Mouse (Mus musculus) intestine, embryonic 16.5 days (tissue): Measurements from ENCODE around the gene Aptx. TPM values are rescaled to one million over a fixed set of nuclear protein-coding genes. Genes with fewer than 3 reads are reported as not detected.
A peak's percentile ranks its signal among the peaks of the same experiment; 100 is the strongest.

Experiments used
- ATAC-seq: fragments of 200-750 bp; cut with Nextera tagmentation; 2 replicates; pipeline ENCODE4 v1.8.0; 2017; ENCODE audit warnings: moderate TSS enrichment, moderate library complexity
- H3K27ac ChIP-seq: fragments of 300-500 bp; sonication (generic); 2 replicates; pipeline ENCODE4 v1.5.1; 2014; ENCODE audit warnings: mild to moderate bottlenecking, low read length
- H3K27me3 ChIP-seq: fragments of 300-500 bp; sonication (generic); replicated peaks from 2 replicates; pipeline ENCODE4 v1.6.1; 2014; ENCODE audit warnings: low read length, control low read depth, mixed read lengths; ENCODE audit not compliant: control insufficient read depth, insufficient read depth
- H3K36me3 ChIP-seq: fragments of 300-500 bp; sonication (generic); 2 replicates; pipeline ENCODE4 v1.6.1; 2014; ENCODE audit warnings: low read length, control low read depth; ENCODE audit not compliant: control insufficient read depth, insufficient read depth
- H3K4me1 ChIP-seq: fragments of 300-500 bp; sonication (generic); 2 replicates; pipeline ENCODE4 v1.6.1; 2014; ENCODE audit warnings: low read length, control low read depth, mixed read lengths; ENCODE audit not compliant: control insufficient read depth, insufficient read depth
- H3K4me2 ChIP-seq: fragments of 300-500 bp; sonication (generic); 2 replicates; pipeline ENCODE4 v1.6.1; 2014; ENCODE audit warnings: low read depth, low read length, control low read depth
- H3K4me3 ChIP-seq: fragments of 300-500 bp; sonication (generic); 2 replicates; pipeline ENCODE4 v1.5.1; 2014; ENCODE audit warnings: mild to moderate bottlenecking, low read length
- H3K9ac ChIP-seq: fragments of 300-500 bp; sonication (generic); 2 replicates; pipeline ENCODE4 v1.6.1; 2014; ENCODE audit warnings: low read depth, low read length
- H3K9me3 ChIP-seq: fragments of 300-500 bp; sonication (generic); 2 replicates; pipeline ENCODE4 v1.6.1; 2016; ENCODE audit warnings: low read length, control low read depth; ENCODE audit not compliant: control insufficient read depth
- WGBS: fragments of 180-500 bp; shearing (Covaris S2); extraction: QIAGEN DNeasy Blood & Tissue Kit; methylation state at CpG from one replicate; pipeline ENCODE4 v1.1.7; 2014; 5-methylcytosine and 5-hydroxymethylcytosine counted together
- polyA plus RNA-seq: library from polyadenylated mRNA; unstranded; fragments of >200 nt; fragmentation: Nextera tagmentation; extraction: Ambion mirVana; gene quantifications from 2 replicates; pipeline ENCODE4 v1.2.1, GENCODE M21; 2015

Aptx gene
- polyA plus RNA-seq, 1 experiment from 2014 or later: 22.3 TPM

DNA sequence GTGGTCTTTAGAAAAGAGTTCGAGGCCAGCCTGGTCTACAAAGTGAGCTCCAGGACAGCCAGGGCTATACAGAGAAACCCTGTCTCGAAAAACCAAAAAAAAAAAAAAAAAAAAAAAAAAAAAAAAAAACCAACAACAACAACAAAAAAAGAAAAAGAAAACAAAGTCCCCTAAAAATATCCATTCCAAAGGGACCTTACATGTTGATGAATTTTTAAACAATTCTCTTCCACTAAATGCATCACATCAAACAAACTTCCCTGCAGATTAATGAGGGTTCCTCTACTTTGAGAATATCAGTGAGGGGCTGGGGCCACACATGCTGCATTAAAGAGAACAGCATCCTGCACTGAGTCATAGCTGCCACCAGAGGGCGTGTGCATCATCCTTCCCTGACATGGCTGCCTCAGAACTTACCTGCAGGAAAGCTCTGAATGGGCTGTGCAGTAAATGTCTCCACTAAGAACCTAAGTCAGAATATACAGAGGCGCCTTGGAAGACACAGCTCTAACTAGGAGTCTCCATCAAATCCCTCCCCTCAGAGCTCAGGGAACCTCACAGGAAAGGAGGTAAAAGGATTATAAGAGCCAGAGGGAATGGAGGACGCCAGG, 22.6 kb downstream of the Aptx start:
- Histone ChIP-seq H3K4me2 (no peak overlapping the region), H3K4me1 (0 out of 2 replicates have a peak, but pooled peaks cover 6% of the 10 kb centered on the region), H3K36me3 (no peaks in the 10 kb centered on the region), H3K9me3 (no peaks in the 10 kb centered on the region), H3K9ac (no peak overlapping the region), H3K27ac (no peak overlapping the region), H3K27me3 (no peaks in the 10 kb centered on the region), H3K4me3 (no peak overlapping the region)
- 48% methylated on average over 5 of the region's 5 CpGs for WGBS
- peak; percentile 52; the same call in 1 of the 2 replicates for ATAC-seq

DNA sequence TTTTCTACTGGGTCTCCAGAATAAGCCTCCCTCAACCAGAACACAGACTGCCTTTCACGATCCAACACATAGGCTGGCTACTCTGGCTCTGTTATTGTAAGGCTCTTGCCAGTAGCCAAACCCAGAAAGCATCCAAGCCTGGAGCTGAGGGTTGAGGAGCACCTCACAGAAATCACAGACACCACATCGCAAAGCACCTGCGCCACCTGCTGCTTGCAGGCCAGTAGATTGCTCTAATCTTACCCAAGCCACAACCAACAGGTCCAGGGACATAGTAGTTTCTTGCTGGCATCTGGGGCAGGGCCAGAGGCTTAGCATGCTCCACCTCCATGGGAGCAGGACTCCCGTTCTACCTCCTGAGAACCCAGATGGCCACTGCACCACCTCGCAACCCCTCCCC, 25.9 kb downstream of the Aptx start:
- no peak overlapping the region for H3K4me3 ChIP-seq
- peak overlapping the region; percentile 34; the same call in 1 of the 2 replicates for H3K4me2 ChIP-seq
- no peak overlapping the region for H3K27ac ChIP-seq
- H3K27me3 ChIP-seq: no peaks in the 10 kb centered on the region
- peak; percentile 43; the same call in 1 of the 2 replicates for ATAC-seq
- WGBS: 35% methylated on average over 5 of the region's 5 CpGs
- no peak overlapping the region for H3K9ac ChIP-seq
- H3K36me3 ChIP-seq: no peaks in the 10 kb centered on the region
- H3K9me3 ChIP-seq: no peaks in the 10 kb centered on the region
- 0 out of 2 replicates have a peak, but pooled peaks cover 6% of the 10 kb centered on the region for H3K4me1 ChIP-seq

DNA sequence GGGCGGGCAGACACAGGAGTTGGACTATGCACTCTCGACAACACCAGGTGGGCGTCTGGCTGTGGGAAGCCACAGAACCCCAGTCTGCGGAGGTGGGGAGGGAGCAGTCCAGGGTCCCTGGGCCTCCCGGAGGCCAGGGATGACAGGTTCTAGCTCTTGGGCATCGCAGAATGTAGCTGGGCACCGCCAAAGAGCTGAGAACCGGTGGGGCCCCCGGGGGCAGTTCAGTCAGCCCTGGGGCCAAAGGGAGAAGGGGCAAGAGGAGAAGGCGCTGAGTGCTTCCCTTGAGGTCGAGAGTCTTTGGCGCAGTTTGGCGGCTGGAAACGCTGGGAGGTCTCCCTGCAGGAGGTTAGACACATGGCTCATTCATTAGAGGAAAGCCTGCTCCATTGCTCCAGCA, 26.7 kb downstream of the Aptx start:
- peak; percentile 39 for ATAC-seq
- no peak overlapping the region for H3K27ac ChIP-seq
- WGBS: 15% methylated on average over 14 of the region's 14 CpGs
- H3K9ac ChIP-seq: no peak overlapping the region
- no peak overlapping the region for H3K4me3 ChIP-seq
- no peaks in the 10 kb centered on the region for H3K36me3 ChIP-seq
- H3K4me2 ChIP-seq: peak overlapping the region; percentile 34
- H3K27me3 ChIP-seq: no peaks in the 10 kb centered on the region
- H3K4me1 ChIP-seq: 0 out of 2 replicates have a peak, but pooled peaks cover 6% of the 10 kb centered on the region
- H3K9me3 ChIP-seq: no peaks in the 10 kb centered on the region

DNA sequence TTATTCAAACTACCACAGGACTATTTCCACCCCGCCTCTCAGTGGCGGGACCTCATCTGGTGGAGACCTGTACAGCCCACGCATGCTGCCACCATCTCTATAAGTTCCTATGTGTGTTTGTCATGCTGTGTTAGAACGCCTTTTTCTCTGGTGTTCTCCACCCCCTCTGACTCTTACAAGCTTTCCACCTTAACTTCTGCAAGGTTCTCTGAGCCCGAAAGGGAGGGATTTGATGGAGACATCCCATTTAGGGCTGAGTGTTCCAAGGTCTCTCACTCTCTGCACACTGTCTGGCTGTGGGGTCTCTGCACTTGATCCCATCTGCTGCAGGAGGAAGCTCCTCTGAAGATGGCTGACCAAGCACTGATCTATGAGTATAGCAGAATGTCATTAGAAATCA, 29.5 kb downstream of the Aptx start:
- H3K9me3 ChIP-seq: no peaks in the 10 kb centered on the region
- H3K4me1 ChIP-seq: 0 out of 2 replicates have a peak, but pooled peaks cover 6% of the 10 kb centered on the region
- H3K27ac ChIP-seq: no peak overlapping the region
- H3K9ac ChIP-seq: no peak overlapping the region
- no peaks in the 10 kb centered on the region for H3K36me3 ChIP-seq
- no peak overlapping the region for H3K4me2 ChIP-seq
- no peaks in the 10 kb centered on the region for H3K27me3 ChIP-seq
- no peak overlapping the region for H3K4me3 ChIP-seq
- ATAC-seq: no peak
- 94% methylated on average over 5 of the region's 5 CpGs for WGBS

- no peaks in the 10 kb centered on the region for H3K27me3 ChIP-seq
- no peaks in the 10 kb centered on the region for H3K9me3 ChIP-seq
- ATAC-seq: no peak
- no peaks in the 10 kb centered on the region for H3K4me1 ChIP-seq
- H3K9ac ChIP-seq: no peak overlapping the region
- H3K4me3 ChIP-seq: no peak overlapping the region
- WGBS: 81% methylated on average over 9 of the region's 9 CpGs
- H3K36me3 ChIP-seq: no peaks in the 10 kb centered on the region
- H3K27ac ChIP-seq: no peak overlapping the region
- no peak overlapping the region for H3K4me2 ChIP-seq
Measured at GRCm38 (mm10) chr4:40666237-40667012, 36.6 kb downstream of the Aptx start.

DNA sequence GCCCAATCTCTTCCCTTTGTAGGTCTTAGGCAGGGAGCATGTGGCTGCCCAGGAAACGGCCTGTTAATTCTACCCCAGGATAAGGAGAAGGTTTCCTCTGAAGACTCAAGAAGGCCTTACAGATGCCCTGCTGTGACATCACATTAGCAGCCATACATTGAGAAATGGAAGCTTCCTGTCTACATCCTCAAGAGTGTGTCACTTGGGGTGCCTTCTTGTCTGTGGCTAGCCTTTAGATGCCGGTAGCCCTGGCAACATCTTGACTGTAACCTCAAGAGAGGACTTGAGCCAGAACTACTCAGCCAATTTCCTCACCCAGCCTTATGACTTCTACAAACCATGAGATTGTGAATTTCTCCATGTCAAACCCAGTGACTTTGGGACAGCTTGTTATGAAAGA, 51.9 kb downstream of the Aptx start:
- Histone ChIP-seq H3K4me1 (no peaks in the 10 kb centered on the region), H3K4me3 (no peak overlapping the region), H3K9ac (no peak overlapping the region), H3K27ac (no peak overlapping the region), H3K9me3 (no peaks in the 10 kb centered on the region), H3K4me2 (no peak overlapping the region), H3K27me3 (no peaks in the 10 kb centered on the region), H3K36me3 (no peaks in the 10 kb centered on the region)
- no peak for ATAC-seq
- WGBS: 85% methylated on average over 2 of the region's 2 CpGs

DNA sequence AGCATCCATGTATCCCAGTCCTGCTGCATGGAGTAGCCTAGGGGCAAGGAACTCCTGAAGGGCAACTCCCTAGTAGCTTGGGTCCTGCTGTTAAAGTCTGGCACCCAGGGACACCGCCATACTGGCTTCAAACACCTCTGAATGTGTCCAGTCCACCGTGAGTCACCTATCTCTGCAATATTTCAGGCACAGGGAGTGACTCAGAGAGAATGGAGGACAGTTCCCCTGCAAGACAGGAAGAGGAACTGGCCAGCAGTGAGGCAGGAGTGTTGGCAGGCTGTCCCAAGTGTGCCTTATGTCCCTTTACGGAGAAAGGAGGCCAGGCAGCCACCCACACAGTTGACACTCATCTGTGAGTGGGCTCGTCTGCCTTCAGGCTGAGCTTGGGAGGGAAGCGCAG, 53.9 kb downstream of the Aptx start:
- Histone ChIP-seq H3K27ac (no peak overlapping the region), H3K4me3 (no peak overlapping the region), H3K4me2 (no peak overlapping the region), H3K4me1 (no peaks in the 10 kb centered on the region), H3K9ac (no peak overlapping the region), H3K27me3 (no peaks in the 10 kb centered on the region), H3K36me3 (no peaks in the 10 kb centered on the region), H3K9me3 (peaks cover 5% of the 10 kb centered on the region; the same call in 1 of the 2 replicates)
- WGBS: 80% methylated on average over 5 of the region's 5 CpGs
- no peak for ATAC-seq

- Histone ChIP-seq H3K27me3 (no peaks in the 10 kb centered on the region), H3K4me3 (no peak overlapping the region), H3K27ac (no peak overlapping the region), H3K36me3 (no peaks in the 10 kb centered on the region), H3K4me2 (no peak overlapping the region), H3K9me3 (peaks cover 5% of the 10 kb centered on the region; the same call in 1 of the 2 replicates), H3K9ac (no peak overlapping the region), H3K4me1 (no peaks in the 10 kb centered on the region)
- WGBS: 39% methylated on average over 5 of the region's 5 CpGs
- ATAC-seq: no peak
Measured at GRCm38 (mm10) chr4:40643567-40643966, 59.4 kb downstream of the Aptx start.

DNA sequence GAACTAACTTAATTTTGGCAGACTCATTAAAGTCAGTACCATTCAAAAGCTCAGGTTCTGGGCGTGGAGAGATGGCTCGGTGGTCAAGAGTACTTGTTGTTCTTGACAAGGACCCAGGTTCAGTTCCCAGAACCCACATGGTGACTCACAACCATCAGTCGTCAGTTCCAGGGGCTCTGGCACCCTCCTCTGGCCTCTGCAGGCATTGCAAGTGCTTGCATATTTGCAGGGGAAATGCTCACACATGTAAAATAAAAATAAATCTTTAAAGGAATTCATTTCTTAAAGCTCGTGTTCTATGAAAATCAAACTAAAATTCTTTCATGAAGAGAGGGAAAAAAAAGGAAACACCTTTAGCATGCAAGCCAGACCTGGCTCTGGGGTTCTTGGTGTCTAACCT, 62.0 kb downstream of the Aptx start:
- H3K36me3 ChIP-seq: no peaks in the 10 kb centered on the region
- H3K4me2 ChIP-seq: no peak overlapping the region
- H3K27me3 ChIP-seq: no peaks in the 10 kb centered on the region
- 83% methylated on average over 4 of the region's 4 CpGs for WGBS
- no peak overlapping the region for H3K4me3 ChIP-seq
- H3K4me1 ChIP-seq: no peaks in the 10 kb centered on the region
- no peak overlapping the region for H3K27ac ChIP-seq
- ATAC-seq: no peak
- H3K9me3 ChIP-seq: peaks cover 5% of the 10 kb centered on the region; the same call in 1 of the 2 replicates
- no peak overlapping the region for H3K9ac ChIP-seq
